Mouse (Mus musculus) midbrain, postnatal 0 days (tissue): Measurements from ENCODE around the gene Trim80. TPM values are rescaled to one million over a fixed set of nuclear protein-coding genes. Genes with fewer than 3 reads are reported as not detected.
"Not testable (repeated sequence)": the region's sequence is repeated elsewhere in the genome, so short reads cannot be mapped to it uniquely, and the experiment has no call there.

Source experiments
- ATAC-seq: fragments of 200-750 bp; cut with Nextera tagmentation; 2 replicates; pipeline ENCODE4 v1.8.0; 2017; ENCODE audit warnings: moderate number of reproducible peaks, mild to moderate bottlenecking, moderate TSS enrichment, moderate library complexity; ENCODE audit not compliant: low FRiP score
- DNase-seq: peaks from one replicate; pipeline ENCODE4 v3.0.0-alpha.2; 2015; ENCODE audit warnings: low spot score
- H3K27ac ChIP-seq: fragments of 300-500 bp; sonication (generic); 2 replicates; pipeline ENCODE4 v1.5.1; 2014; ENCODE audit warnings: low read depth, mild to moderate bottlenecking, low read length, mixed read lengths
- H3K27me3 ChIP-seq: fragments of 300-500 bp; sonication (generic); 2 replicates; pipeline ENCODE4 v1.6.1; 2014; ENCODE audit warnings: low read length, control low read depth, mixed read lengths; ENCODE audit not compliant: insufficient read depth
- H3K36me3 ChIP-seq: fragments of 300-500 bp; sonication (generic); 2 replicates; pipeline ENCODE4 v1.6.1; 2014; ENCODE audit warnings: low read length, control low read depth, mixed read lengths; ENCODE audit not compliant: insufficient read depth
- H3K4me1 ChIP-seq: fragments of 300-500 bp; sonication (generic); 2 replicates; pipeline ENCODE4 v1.6.1; 2014; ENCODE audit warnings: mild to moderate bottlenecking, control low read depth, antibody characterized with exemption, low read length, mixed read lengths; ENCODE audit not compliant: insufficient read depth
- H3K4me2 ChIP-seq: fragments of 300-500 bp; sonication (generic); 2 replicates; pipeline ENCODE4 v1.6.1; 2014; ENCODE audit warnings: low read depth, mild to moderate bottlenecking, low read length, mixed read lengths; ENCODE audit not compliant: poor library complexity, severe bottlenecking
- H3K4me3 ChIP-seq: fragments of 300-500 bp; sonication (generic); 2 replicates; pipeline ENCODE4 v1.5.1; 2014; ENCODE audit warnings: low read depth, mild to moderate bottlenecking, low read length, moderate library complexity
- H3K9ac ChIP-seq: fragments of 300-500 bp; sonication (generic); replicated peaks from 2 replicates; pipeline ENCODE4 v1.6.1; 2014; ENCODE audit warnings: mild to moderate bottlenecking, low read length, moderate library complexity, mixed read lengths; ENCODE audit not compliant: poor library complexity, severe bottlenecking
- H3K9me3 ChIP-seq: fragments of 300-500 bp; sonication (generic); 2 replicates; pipeline ENCODE4 v1.6.1; 2016; ENCODE audit warnings: low read length, control low read depth
- CTCF ChIP-seq: IDR thresholded peaks from 2 replicates; pipeline ENCODE4 v1.5.1; 2016; ENCODE audit warnings: antibody characterized with exemption, mild to moderate bottlenecking
- WGBS: fragments of 180-500 bp; shearing (Covaris S2); extraction: QIAGEN DNeasy Blood & Tissue Kit; methylation state at CpG from one replicate; pipeline ENCODE4 v1.1.7; 2014; 5-methylcytosine and 5-hydroxymethylcytosine counted together
- polyA plus RNA-seq: library from polyadenylated mRNA; unstranded; fragments of >200 nt; fragmentation: Nextera tagmentation; extraction: Ambion mirVana; gene quantifications from 2 replicates; pipeline ENCODE4 v1.2.1, GENCODE M21; 2015
- total RNA-seq: library from RNA; depleted of rRNA; stranded (reverse); fragments of >200 nt; gene quantifications from 2 replicates; pipeline ENCODE4 v1.2.3, GENCODE M21; 2014

Trim80 gene
- total and polyA plus RNA-seq, 2 experiments from 2014 or later = 0.44 TPM; not detected in 1

- Histone ChIP-seq H3K27ac (no peak overlapping the region), H3K4me2 (no peak overlapping the region), H3K9ac (no peak overlapping the region), H3K27me3 (no peaks in the 10 kb centered on the region), H3K9me3 (no peaks in the 10 kb centered on the region), H3K4me1 (peaks cover 5% of the 10 kb centered on the region; the same call in 1 of the 2 replicates), H3K36me3 (no peaks in the 10 kb centered on the region), H3K4me3 (no peak overlapping the region)
- 84% methylated on average over 7 of the region's 7 CpGs for WGBS
- ATAC-seq (no peak), DNase-seq (no peak)
- TF ChIP-seq CTCF = no peak
These were observed 31.8 kb downstream of the Trim80 start for GRCm38 (mm10) chr11:115472183-115472582.

GRCm38 (mm10) chr11:115473626-115474275, 33.4 kb downstream of the Trim80 start:
- H3K4me1 ChIP-seq = peaks cover 5% of the 10 kb centered on the region; the same call in 1 of the 2 replicates
- no peak for ATAC-seq
- no peak overlapping the region for H3K9ac ChIP-seq
- DNase-seq = peak; percentile 95
- H3K27ac ChIP-seq = peak overlapping the region; percentile 26; the same call in 1 of the 2 replicates
- no peaks in the 10 kb centered on the region for H3K27me3 ChIP-seq
- no peaks in the 10 kb centered on the region for H3K36me3 ChIP-seq
- H3K4me3 ChIP-seq = no peak overlapping the region
- TF ChIP-seq CTCF = peak; percentile 99
- 24% methylated on average over 15 of the region's 15 CpGs for WGBS
- H3K4me2 ChIP-seq = no peak overlapping the region
- H3K9me3 ChIP-seq = no peaks in the 10 kb centered on the region

GRCm38 (mm10) chr11:115475025-115475757, 34.8 kb downstream of the Trim80 start, which contains the start of gene Armc7:
Gene Armc7 (plus strand): TSS chr11:115475667.
- WGBS = under 1% methylated on average over 26 of the region's 26 CpGs

GRCm38 (mm10) chr11:115475758-115476237, 35.5 kb downstream of the Trim80 start:
- H3K9ac ChIP-seq = peak overlapping the region; percentile 86
- H3K4me3 ChIP-seq = peak overlapping the region; percentile 83
- no peak for TF ChIP-seq CTCF
- no peaks in the 10 kb centered on the region for H3K9me3 ChIP-seq
- no peak for DNase-seq
- WGBS = 2% methylated on average over 28 of the region's 28 CpGs
- H3K27me3 ChIP-seq = no peaks in the 10 kb centered on the region
- H3K36me3 ChIP-seq = no peaks in the 10 kb centered on the region
- peaks cover 5% of the 10 kb centered on the region; the same call in 1 of the 2 replicates for H3K4me1 ChIP-seq
- peak overlapping the region; percentile 84 for H3K27ac ChIP-seq
- ATAC-seq = peak; percentile 14
- H3K4me2 ChIP-seq = peak overlapping the region; percentile 87

More at GRCm38 (mm10) chr11:115475025-115475757, 34.8 kb downstream of the Trim80 start, which contains the start of gene Armc7:
- peak; percentile 97 for DNase-seq
- Histone ChIP-seq H3K27me3 (no peaks in the 10 kb centered on the region), H3K36me3 (no peaks in the 10 kb centered on the region), H3K4me1 (peaks cover 5% of the 10 kb centered on the region; the same call in 1 of the 2 replicates), H3K4me2 (peak within 1 kb of the TSS; percentile 87), H3K9me3 (no peaks in the 10 kb centered on the region), H3K4me3 (peak within 1 kb of the TSS; percentile 83), H3K9ac (peak within 1 kb of the TSS; percentile 86), H3K27ac (peak within 1 kb of the TSS; percentile 84)
- peak; percentile 20; the same call in 1 of the 2 replicates for TF ChIP-seq CTCF
- ATAC-seq = peak; percentile 94

GRCm38 (mm10) chr11:115476630-115477029, 36.3 kb downstream of the Trim80 start:
- not testable (repeated sequence) for ATAC-seq, H3K4me1 ChIP-seq, DNase-seq, H3K9me3 ChIP-seq, H3K36me3 ChIP-seq, H3K9ac ChIP-seq, H3K27me3 ChIP-seq, H3K27ac ChIP-seq
- WGBS = 80% methylated on average over 4 of the region's 4 CpGs
- H3K4me2 ChIP-seq = peak overlapping the region; percentile 87
- peak overlapping the region; percentile 83; the same call in 1 of the 2 replicates for H3K4me3 ChIP-seq

GRCm38 (mm10) chr11:115477388-115477787, 37.0 kb downstream of the Trim80 start:
- not testable (repeated sequence) for H3K27me3 ChIP-seq, H3K36me3 ChIP-seq, DNase-seq, ATAC-seq, H3K4me3 ChIP-seq, H3K9me3 ChIP-seq, H3K4me1 ChIP-seq, H3K27ac ChIP-seq
- Histone ChIP-seq H3K4me2 (0 out of 2 replicates have a peak overlapping the region, but pooled peaks have one; percentile 87), H3K9ac (peak overlapping the region; percentile 19; the same call in 1 of the 2 replicates)
- WGBS = 86% methylated on average over 7 of the region's 7 CpGs
